Mouse (Mus musculus): ENCODE measurements at regions not wholly inside any gene's neighbourhood (a gene's known extent, or its start where the extent isn't known, plus 50 kb on each side); places are given as distances from the start of the nearest gene placed in this dataset.

GRCm38 (mm10) chr6:140229295-140229694 is 188.0 kb upstream of the Plcz1 start:
- Histone ChIP-seq H3K4me1 (ENCODE audit: control insufficient read depth, insufficient read depth, low read length) (no peaks in the 10 kb centered on the region), H3K9ac (ENCODE audit: low read depth, poor library complexity, severe bottlenecking) (no peak overlapping the region), H3K27me3 (ENCODE audit: control insufficient read depth, insufficient read depth, low read length, poor library complexity, severe bottlenecking) (no peaks in the 10 kb centered on the region), H3K9me3 (replicated peaks; ENCODE audit: control insufficient read depth, insufficient read depth, low read length, poor library complexity, severe bottlenecking) (no peaks in the 10 kb centered on the region), H3K36me3 (ENCODE audit: control insufficient read depth, insufficient read depth, low read length, poor library complexity, severe bottlenecking) (no peaks in the 10 kb centered on the region), H3K27ac (ENCODE audit: insufficient read depth, low read length) (no peak overlapping the region), H3K4me3 (ENCODE audit: low read depth, low read length) (no peak overlapping the region)
- TF ChIP-seq POLR2A (IDR thresholded peaks at IDR 0.05; ENCODE audit: insufficient read depth, low read length): no peak
- TF ChIP-seq EP300 (IDR thresholded peaks at IDR 0.05; ENCODE audit: insufficient read depth, low read depth, low read length): no peak
- TF ChIP-seq CTCF (IDR thresholded peaks at IDR 0.05; ENCODE audit: low read depth, low read length): no peak

GRCm38 (mm10) chr6:140228741-140229140 is 187.5 kb upstream of the Plcz1 start:
- H3K9me3 ChIP-seq (replicated peaks; ENCODE audit: control insufficient read depth, insufficient read depth, low read length, poor library complexity, severe bottlenecking): no peaks in the 10 kb centered on the region
- no peaks in the 10 kb centered on the region for H3K27me3 ChIP-seq (ENCODE audit: control insufficient read depth, insufficient read depth, low read length, poor library complexity, severe bottlenecking)
- no peak overlapping the region for H3K27ac ChIP-seq (ENCODE audit: insufficient read depth, low read length)
- no peaks in the 10 kb centered on the region for H3K4me1 ChIP-seq (ENCODE audit: control insufficient read depth, insufficient read depth, low read length)
- H3K9ac ChIP-seq (ENCODE audit: low read depth, poor library complexity, severe bottlenecking): no peak overlapping the region
- no peaks in the 10 kb centered on the region for H3K36me3 ChIP-seq (ENCODE audit: control insufficient read depth, insufficient read depth, low read length, poor library complexity, severe bottlenecking)
- no peak for TF ChIP-seq CTCF (IDR thresholded peaks at IDR 0.05; ENCODE audit: low read depth, low read length)
- TF ChIP-seq POLR2A (IDR thresholded peaks at IDR 0.05; ENCODE audit: insufficient read depth, low read length): no peak
- H3K4me3 ChIP-seq (ENCODE audit: low read depth, low read length): no peak overlapping the region

- no peak for TF ChIP-seq EP300 (IDR thresholded peaks at IDR 0.05; ENCODE audit: insufficient read depth, low read depth, low read length)
- TF ChIP-seq CTCF (IDR thresholded peaks at IDR 0.05; ENCODE audit: low read depth, low read length): no peak
- TF ChIP-seq POLR2A (IDR thresholded peaks at IDR 0.05; ENCODE audit: insufficient read depth, low read length): no peak
- no peak overlapping the region for H3K27ac ChIP-seq (ENCODE audit: insufficient read depth, low read length)
- H3K4me1 ChIP-seq (ENCODE audit: control insufficient read depth, insufficient read depth, low read length): no peaks in the 10 kb centered on the region
- H3K4me3 ChIP-seq (ENCODE audit: low read depth, low read length): no peak overlapping the region
- H3K36me3 ChIP-seq (ENCODE audit: control insufficient read depth, insufficient read depth, low read length, poor library complexity, severe bottlenecking): no peaks in the 10 kb centered on the region
- no peaks in the 10 kb centered on the region for H3K9me3 ChIP-seq (replicated peaks; ENCODE audit: control insufficient read depth, insufficient read depth, low read length, poor library complexity, severe bottlenecking)
- no peaks in the 10 kb centered on the region for H3K27me3 ChIP-seq (ENCODE audit: control insufficient read depth, insufficient read depth, low read length, poor library complexity, severe bottlenecking)
- H3K9ac ChIP-seq (ENCODE audit: low read depth, poor library complexity, severe bottlenecking): no peak overlapping the region
Observed at GRCm38 (mm10) chr6:140222534-140223324, 181.5 kb upstream of the Plcz1 start.

- Histone ChIP-seq H3K9me3 (replicated peaks; ENCODE audit: control insufficient read depth, insufficient read depth, low read length, poor library complexity, severe bottlenecking) (no peaks in the 10 kb centered on the region), H3K36me3 (ENCODE audit: control insufficient read depth, insufficient read depth, low read length, poor library complexity, severe bottlenecking) (no peaks in the 10 kb centered on the region), H3K4me1 (ENCODE audit: control insufficient read depth, insufficient read depth, low read length) (no peaks in the 10 kb centered on the region), H3K27ac (ENCODE audit: insufficient read depth, low read length) (no peak overlapping the region), H3K4me3 (ENCODE audit: low read depth, low read length) (no peak overlapping the region), H3K9ac (ENCODE audit: low read depth, poor library complexity, severe bottlenecking) (no peak overlapping the region), H3K27me3 (ENCODE audit: control insufficient read depth, insufficient read depth, low read length, poor library complexity, severe bottlenecking) (no peaks in the 10 kb centered on the region)
- no peak for TF ChIP-seq EP300 (IDR thresholded peaks at IDR 0.05; ENCODE audit: insufficient read depth, low read depth, low read length)
- TF ChIP-seq CTCF (IDR thresholded peaks at IDR 0.05; ENCODE audit: low read depth, low read length): no peak
- no peak for TF ChIP-seq POLR2A (IDR thresholded peaks at IDR 0.05; ENCODE audit: insufficient read depth, low read length)
Observed at GRCm38 (mm10) chr6:140221653-140222272, 180.5 kb upstream of the Plcz1 start.

- no peak overlapping the region for H3K9ac ChIP-seq (ENCODE audit: low read depth, poor library complexity, severe bottlenecking)
- no peaks in the 10 kb centered on the region for H3K36me3 ChIP-seq (ENCODE audit: control insufficient read depth, insufficient read depth, low read length, poor library complexity, severe bottlenecking)
- H3K4me3 ChIP-seq (ENCODE audit: low read depth, low read length): no peak overlapping the region
- no peaks in the 10 kb centered on the region for H3K27me3 ChIP-seq (ENCODE audit: control insufficient read depth, insufficient read depth, low read length, poor library complexity, severe bottlenecking)
- H3K4me1 ChIP-seq (ENCODE audit: control insufficient read depth, insufficient read depth, low read length): no peaks in the 10 kb centered on the region
- TF ChIP-seq CTCF (IDR thresholded peaks at IDR 0.05; ENCODE audit: low read depth, low read length) (no peak), EP300 (IDR thresholded peaks at IDR 0.05; ENCODE audit: insufficient read depth, low read depth, low read length) (no peak), POLR2A (IDR thresholded peaks at IDR 0.05; ENCODE audit: insufficient read depth, low read length) (no peak)
- no peaks in the 10 kb centered on the region for H3K9me3 ChIP-seq (replicated peaks; ENCODE audit: control insufficient read depth, insufficient read depth, low read length, poor library complexity, severe bottlenecking)
- H3K27ac ChIP-seq (ENCODE audit: insufficient read depth, low read length): no peak overlapping the region
Observed at GRCm38 (mm10) chr6:140218789-140219188, 177.5 kb upstream of the Plcz1 start.

- Histone ChIP-seq H3K27me3 (ENCODE audit: control insufficient read depth, insufficient read depth, low read length, poor library complexity, severe bottlenecking) (no peaks in the 10 kb centered on the region), H3K4me3 (ENCODE audit: low read depth, low read length) (no peak overlapping the region), H3K36me3 (ENCODE audit: control insufficient read depth, insufficient read depth, low read length, poor library complexity, severe bottlenecking) (no peaks in the 10 kb centered on the region), H3K9me3 (replicated peaks; ENCODE audit: control insufficient read depth, insufficient read depth, low read length, poor library complexity, severe bottlenecking) (no peaks in the 10 kb centered on the region), H3K9ac (ENCODE audit: low read depth, poor library complexity, severe bottlenecking) (no peak overlapping the region), H3K4me1 (ENCODE audit: control insufficient read depth, insufficient read depth, low read length) (peaks cover 10% of the 10 kb centered on the region), H3K27ac (ENCODE audit: insufficient read depth, low read length) (no peak overlapping the region)
- TF ChIP-seq EP300 (IDR thresholded peaks at IDR 0.05; ENCODE audit: insufficient read depth, low read depth, low read length): no peak
- peak; percentile 29 for TF ChIP-seq CTCF (IDR thresholded peaks at IDR 0.05; ENCODE audit: low read depth, low read length)
Observed at GRCm38 (mm10) chr6:140212403-140212802, 171.1 kb upstream of the Plcz1 start.

All from ES-Bruce4 (cell line).